Mouse (Mus musculus): ENCODE results near the gene Fads1. TPM values are rescaled to one million over a fixed set of nuclear protein-coding genes. Genes with fewer than 3 reads are reported as not detected.
A peak's percentile ranks its signal among the peaks of the same experiment; 100 is the strongest.

Gene Fads1
- total and polyA plus RNA-seq, 3 experiments, result 145 to 366 (median 307) TPM

DNA sequence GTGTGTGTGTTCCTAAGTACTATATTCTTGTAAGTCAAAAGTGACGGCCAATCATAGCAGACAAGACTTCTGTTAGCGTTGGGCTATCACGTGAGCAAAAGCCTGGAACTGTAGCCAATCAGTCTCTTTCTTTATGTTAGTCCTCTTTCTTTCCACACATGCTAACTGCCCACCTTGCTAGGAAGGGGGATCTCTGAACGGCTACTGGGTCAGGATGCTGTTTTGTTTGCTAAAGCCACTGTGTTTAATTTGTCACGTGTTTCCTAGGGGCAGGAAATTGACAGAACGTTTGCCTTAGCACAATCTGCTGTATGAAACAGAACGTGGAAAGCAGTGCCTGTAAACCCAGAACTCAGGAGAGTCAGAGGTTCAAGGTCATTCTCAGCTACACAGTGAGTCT, 546 bp upstream of the Fads1 start:
- H3K9me3 ChIP-seq (replicated peaks), result peaks cover 6% of the 10 kb centered on the region
- no peak for TF ChIP-seq CTCF (IDR thresholded peaks at IDR 0.05; ENCODE audit: low read depth, low read length)
- TF ChIP-seq TAL1 (conservative IDR thresholded peaks at IDR 0.05; ENCODE audit: low read depth, low read length), result no peak
- no peak for TF ChIP-seq GATA1 (IDR thresholded peaks at IDR 0.05; ENCODE audit: borderline replicate concordance, low read length)
- TF ChIP-seq POLR2AphosphoS5 (IDR thresholded peaks at IDR 0.05; ENCODE audit: insufficient replicate concordance, low read depth, low read length), result no peak
- no peak for TF ChIP-seq GATA2 (IDR thresholded peaks at IDR 0.05; ENCODE audit: borderline replicate concordance, low read depth, low read length)
- H3K27me3 ChIP-seq (ENCODE audit: insufficient read depth, low read length), result no peaks in the 10 kb centered on the region
- peaks cover 54% of the 10 kb centered on the region for H3K4me1 ChIP-seq (ENCODE audit: insufficient read depth, low read depth, low read length)
- ATAC-seq (ENCODE audit: extremely low read depth, insufficient number of reproducible peaks, low FRiP score, poor library complexity, severe bottlenecking), result no peak
- H3K36me3 ChIP-seq (replicated peaks), result peaks cover 38% of the 10 kb centered on the region
- DNase-seq (ENCODE audit: low spot score), result peak; percentile 49
- peak overlapping the region; percentile 98; the same call in 1 of the 2 replicates for H3K4me3 ChIP-seq (ENCODE audit: low read depth, low read length)

DNA sequence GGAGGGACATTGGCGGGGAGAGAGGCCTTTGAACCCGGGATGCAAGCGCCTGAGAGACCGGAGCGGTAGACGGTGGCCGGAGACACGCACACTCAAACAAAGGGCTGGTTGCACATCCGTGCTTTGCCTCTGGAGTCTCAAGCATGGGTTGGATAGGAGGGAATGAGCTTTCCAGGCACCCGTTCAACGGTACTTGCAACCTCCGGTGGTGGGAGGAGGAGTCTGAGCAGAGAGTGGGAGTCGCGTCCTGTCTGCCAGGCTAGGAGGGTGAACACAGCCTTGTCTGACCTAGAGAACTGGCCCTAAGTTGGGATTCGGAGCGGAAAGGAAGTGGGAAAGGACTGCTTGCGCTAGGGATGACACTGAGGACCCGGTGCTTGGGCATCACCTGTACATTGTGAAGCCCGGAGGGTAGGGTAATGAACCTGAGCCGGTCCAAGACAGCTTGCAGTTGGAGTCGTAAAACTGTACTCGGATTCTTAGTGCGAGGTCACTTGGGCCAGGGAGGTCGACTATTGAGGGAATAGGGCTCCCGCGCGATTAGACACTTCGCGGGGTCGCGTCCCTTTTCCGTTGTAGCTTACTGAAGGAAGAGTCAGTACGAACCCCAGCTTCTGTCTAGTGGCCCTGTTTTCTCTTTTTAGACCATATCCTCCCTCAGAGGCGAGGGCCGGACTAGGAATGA, 753 bp downstream of the Fads1 start:
- H3K36me3 ChIP-seq (replicated peaks), result peaks cover 49% of the 10 kb centered on the region
- H3K9me3 ChIP-seq (replicated peaks), result peaks cover 2% of the 10 kb centered on the region
- peak overlapping the region; percentile 98 for H3K4me3 ChIP-seq (ENCODE audit: low read depth, low read length)
- ATAC-seq (ENCODE audit: extremely low read depth, insufficient number of reproducible peaks, low FRiP score, poor library complexity, severe bottlenecking) (peak; percentile 48), DNase-seq (ENCODE audit: low spot score) (peak; percentile 66)
- H3K27me3 ChIP-seq (ENCODE audit: insufficient read depth, low read length), result no peaks in the 10 kb centered on the region
- H3K4me1 ChIP-seq (ENCODE audit: insufficient read depth, low read depth, low read length), result peaks cover 65% of the 10 kb centered on the region
- no peak for TF ChIP-seq TAL1 (conservative IDR thresholded peaks at IDR 0.05; ENCODE audit: low read depth, low read length)
- no peak for TF ChIP-seq GATA1 (IDR thresholded peaks at IDR 0.05; ENCODE audit: borderline replicate concordance, low read length)
- TF ChIP-seq CTCF (IDR thresholded peaks at IDR 0.05; ENCODE audit: low read depth, low read length), result no peak

DNA sequence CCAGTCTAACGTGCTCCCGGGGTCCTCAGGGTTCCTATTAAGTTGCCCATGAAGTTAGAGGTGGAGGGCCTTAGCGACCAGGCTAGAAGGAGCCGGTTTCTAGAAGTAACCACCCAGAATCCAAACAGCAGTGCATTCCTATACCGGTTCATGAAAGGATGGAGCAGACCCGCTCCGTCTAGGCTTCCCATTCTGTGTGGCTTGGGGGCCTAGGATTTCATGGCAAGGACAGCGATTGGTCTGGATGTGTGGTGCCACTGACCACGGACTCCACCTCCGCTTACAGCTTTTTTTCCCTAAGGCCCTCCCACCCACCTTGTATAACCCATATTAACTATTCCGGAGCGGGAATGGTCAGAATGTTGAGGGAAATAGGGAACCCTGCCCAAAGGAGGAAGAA, 1.4 kb downstream of the Fads1 start:
- Histone ChIP-seq H3K9me3 (replicated peaks) (no peaks in the 10 kb centered on the region; the same call in 1 of the 2 replicates), H3K4me1 (ENCODE audit: insufficient read depth, low read depth, low read length) (peaks cover 72% of the 10 kb centered on the region), H3K27me3 (ENCODE audit: insufficient read depth, low read length) (no peaks in the 10 kb centered on the region), H3K4me3 (ENCODE audit: low read depth, low read length) (peak overlapping the region; percentile 98), H3K36me3 (replicated peaks) (peaks cover 55% of the 10 kb centered on the region)
- DNase-seq (ENCODE audit: low spot score) (peak; percentile 65), ATAC-seq (ENCODE audit: extremely low read depth, insufficient number of reproducible peaks, low FRiP score, poor library complexity, severe bottlenecking) (peak; percentile 32; the same call in 1 of the 2 replicates)
- TF ChIP-seq TAL1 (conservative IDR thresholded peaks at IDR 0.05; ENCODE audit: low read depth, low read length), result no peak
- no peak for TF ChIP-seq CTCF (IDR thresholded peaks at IDR 0.05; ENCODE audit: low read depth, low read length)
- TF ChIP-seq POLR2AphosphoS5 (IDR thresholded peaks at IDR 0.05; ENCODE audit: insufficient replicate concordance, low read depth, low read length), result no peak
- no peak for TF ChIP-seq GATA2 (IDR thresholded peaks at IDR 0.05; ENCODE audit: borderline replicate concordance, low read depth, low read length)

DNA sequence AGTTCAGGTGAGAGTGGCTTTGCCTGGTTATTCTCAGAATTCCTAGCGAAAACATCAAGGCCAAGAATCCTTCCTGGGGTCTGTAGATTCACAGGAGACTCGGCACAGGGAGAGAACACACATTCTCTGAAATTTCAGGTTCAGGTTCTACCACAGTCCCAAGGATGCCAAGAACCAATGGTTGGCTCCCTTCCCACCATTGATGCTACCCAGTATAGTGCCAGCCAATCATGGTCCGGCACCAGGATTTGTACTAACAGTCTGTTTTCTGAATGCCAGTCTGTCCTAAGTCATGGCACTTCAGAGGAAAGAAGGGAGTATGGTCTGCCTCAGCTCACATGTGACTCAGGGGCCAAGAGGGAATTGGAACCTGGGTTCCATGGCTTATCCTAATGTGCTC, 3.2 kb downstream of the Fads1 start:
- TF ChIP-seq GATA1 (IDR thresholded peaks at IDR 0.05; ENCODE audit: borderline replicate concordance, low read length) (no peak), POLR2AphosphoS5 (IDR thresholded peaks at IDR 0.05; ENCODE audit: insufficient replicate concordance, low read depth, low read length) (no peak), GATA2 (IDR thresholded peaks at IDR 0.05; ENCODE audit: borderline replicate concordance, low read depth, low read length) (no peak), TAL1 (conservative IDR thresholded peaks at IDR 0.05; ENCODE audit: low read depth, low read length) (no peak), CTCF (IDR thresholded peaks at IDR 0.05; ENCODE audit: low read depth, low read length) (no peak)
- H3K36me3 ChIP-seq (replicated peaks), result peaks cover 73% of the 10 kb centered on the region
- H3K27me3 ChIP-seq (ENCODE audit: insufficient read depth, low read length), result no peaks in the 10 kb centered on the region
- no peak for ATAC-seq (ENCODE audit: extremely low read depth, insufficient number of reproducible peaks, low FRiP score, poor library complexity, severe bottlenecking)
- DNase-seq (ENCODE audit: low spot score), result no peak
- no peak overlapping the region; the same call in 1 of the 2 replicates for H3K4me3 ChIP-seq (ENCODE audit: low read depth, low read length)
- H3K9me3 ChIP-seq (replicated peaks), result no peaks in the 10 kb centered on the region
- H3K4me1 ChIP-seq (ENCODE audit: insufficient read depth, low read depth, low read length), result peaks cover 84% of the 10 kb centered on the region

DNA sequence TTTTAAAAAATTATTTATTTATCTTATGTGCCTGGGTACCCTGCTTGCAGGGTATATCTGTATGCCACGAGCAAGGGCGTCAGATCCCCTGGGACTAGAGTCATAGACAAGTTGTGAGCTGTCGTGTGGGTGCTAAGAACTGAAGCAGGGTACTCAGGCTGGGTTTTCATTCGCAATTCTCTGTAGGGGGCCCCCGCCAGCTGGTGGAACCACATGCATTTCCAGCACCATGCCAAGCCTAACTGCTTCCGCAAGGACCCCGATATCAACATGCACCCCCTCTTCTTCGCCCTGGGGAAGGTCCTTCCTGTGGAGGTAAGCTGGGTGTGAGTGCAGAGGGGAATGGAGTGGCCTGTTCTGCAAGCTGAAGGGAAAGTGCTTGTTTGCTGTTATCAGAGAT, 3.9 kb downstream of the Fads1 start:
- Histone ChIP-seq H3K9me3 (replicated peaks) (no peaks in the 10 kb centered on the region), H3K4me1 (ENCODE audit: insufficient read depth, low read depth, low read length) (peaks cover 85% of the 10 kb centered on the region), H3K4me3 (ENCODE audit: low read depth, low read length) (no peak overlapping the region; the same call in 1 of the 2 replicates), H3K27me3 (ENCODE audit: insufficient read depth, low read length) (no peaks in the 10 kb centered on the region), H3K36me3 (replicated peaks) (peaks cover 79% of the 10 kb centered on the region)
- TF ChIP-seq POLR2AphosphoS5 (IDR thresholded peaks at IDR 0.05; ENCODE audit: insufficient replicate concordance, low read depth, low read length) (no peak), GATA1 (IDR thresholded peaks at IDR 0.05; ENCODE audit: borderline replicate concordance, low read length) (no peak), TAL1 (conservative IDR thresholded peaks at IDR 0.05; ENCODE audit: low read depth, low read length) (no peak), GATA2 (IDR thresholded peaks at IDR 0.05; ENCODE audit: borderline replicate concordance, low read depth, low read length) (no peak), CTCF (IDR thresholded peaks at IDR 0.05; ENCODE audit: low read depth, low read length) (no peak)
- no peak for ATAC-seq (ENCODE audit: extremely low read depth, insufficient number of reproducible peaks, low FRiP score, poor library complexity, severe bottlenecking)
- DNase-seq (ENCODE audit: low spot score), result no peak

DNA sequence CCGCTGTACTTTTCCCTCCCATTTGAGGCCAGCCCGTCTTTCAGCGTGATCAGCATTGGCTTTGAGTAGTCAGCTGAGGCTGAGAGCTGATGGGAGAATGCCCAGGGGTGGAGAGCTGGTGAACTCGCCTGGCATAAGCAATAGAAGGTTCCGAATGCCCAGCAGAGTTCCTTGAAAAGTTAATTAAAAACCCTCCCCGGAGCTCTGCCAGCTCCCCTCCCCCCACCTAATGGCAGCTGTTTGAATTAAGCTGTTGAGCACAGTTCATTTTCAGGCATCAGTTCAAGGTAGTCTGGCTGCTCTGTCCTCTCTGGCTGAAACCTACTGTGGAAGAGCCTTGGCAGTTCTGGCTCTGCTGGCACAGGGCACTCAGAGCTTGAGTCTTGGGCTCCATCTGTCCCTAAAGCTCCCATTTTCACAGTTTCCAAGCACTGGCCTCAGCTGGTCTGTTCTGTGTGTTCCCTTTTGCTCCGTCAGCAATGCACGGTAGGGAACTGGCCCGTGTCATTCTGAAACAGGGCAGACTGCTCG, 5.7 kb downstream of the Fads1 start:
- Histone ChIP-seq H3K9me3 (replicated peaks) (no peaks in the 10 kb centered on the region), H3K27me3 (ENCODE audit: insufficient read depth, low read length) (no peaks in the 10 kb centered on the region), H3K4me3 (ENCODE audit: low read depth, low read length) (no peak overlapping the region; the same call in 1 of the 2 replicates), H3K36me3 (replicated peaks) (peaks cover 97% of the 10 kb centered on the region), H3K4me1 (ENCODE audit: insufficient read depth, low read depth, low read length) (peaks cover 92% of the 10 kb centered on the region)
- ATAC-seq (ENCODE audit: extremely low read depth, insufficient number of reproducible peaks, low FRiP score, poor library complexity, severe bottlenecking) (no peak), DNase-seq (ENCODE audit: low spot score) (no peak)
- TF ChIP-seq POLR2AphosphoS5 (IDR thresholded peaks at IDR 0.05; ENCODE audit: insufficient replicate concordance, low read depth, low read length) (no peak), GATA1 (IDR thresholded peaks at IDR 0.05; ENCODE audit: borderline replicate concordance, low read length) (no peak), TAL1 (conservative IDR thresholded peaks at IDR 0.05; ENCODE audit: low read depth, low read length) (no peak), CTCF (IDR thresholded peaks at IDR 0.05; ENCODE audit: low read depth, low read length) (no peak), GATA2 (IDR thresholded peaks at IDR 0.05; ENCODE audit: borderline replicate concordance, low read depth, low read length) (no peak)
